Mouse (Mus musculus): ENCODE measurements at regions not wholly inside any gene's neighbourhood (a gene's known extent, or its start where the extent isn't known, plus 50 kb on each side); places are given as distances from the start of the nearest gene placed in this dataset.

DNA sequence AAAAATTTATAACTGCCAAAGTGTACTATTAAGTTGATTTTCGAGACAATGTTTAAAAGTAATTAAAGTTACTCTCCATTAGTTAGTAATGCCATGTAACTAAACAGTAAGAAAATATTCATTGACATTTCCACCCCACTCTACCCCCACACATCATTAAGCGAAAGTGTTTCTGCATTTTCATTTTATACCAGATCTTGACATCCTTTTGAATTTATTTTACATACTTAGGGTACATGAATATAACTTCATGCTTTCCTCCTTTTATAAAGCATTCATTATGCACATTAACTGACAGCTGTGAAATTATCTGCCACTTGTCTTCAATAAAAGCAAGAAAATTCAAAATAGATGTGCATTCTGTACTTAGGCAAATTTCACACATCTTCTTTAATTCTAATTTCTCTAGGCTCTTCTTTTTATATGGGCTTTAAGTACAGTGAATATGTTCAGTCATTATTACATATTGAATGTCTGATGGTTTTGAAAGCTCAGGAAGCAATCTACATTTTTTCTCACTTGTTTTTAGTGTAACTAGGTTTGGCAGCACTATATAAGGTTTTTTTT lies 526.5 kb downstream of the Epha5 start:
- no peak for DNase-seq (ENCODE audit: low spot score)

DNA sequence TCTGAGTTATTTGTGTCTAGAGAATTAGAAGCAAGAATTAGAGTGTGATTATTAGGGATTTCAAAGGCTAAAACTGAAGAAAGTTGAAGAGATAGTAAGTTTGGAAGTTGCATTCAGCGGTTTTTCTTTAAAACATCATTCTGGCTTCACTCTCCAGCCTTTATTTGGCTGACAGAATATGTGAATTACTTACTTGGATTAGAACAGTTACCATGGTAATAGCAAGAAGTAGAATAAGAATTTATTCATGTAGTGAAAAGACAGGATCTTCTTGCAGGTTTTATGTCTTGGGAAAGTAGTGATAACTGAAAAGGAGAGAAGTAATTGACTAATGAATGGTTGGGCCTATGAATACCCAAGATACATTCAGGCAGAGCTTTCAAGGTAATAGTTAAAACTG lies 517.1 kb upstream of the Tecrl start:
- DNase-seq (ENCODE audit: low spot score) = no peak

DNA sequence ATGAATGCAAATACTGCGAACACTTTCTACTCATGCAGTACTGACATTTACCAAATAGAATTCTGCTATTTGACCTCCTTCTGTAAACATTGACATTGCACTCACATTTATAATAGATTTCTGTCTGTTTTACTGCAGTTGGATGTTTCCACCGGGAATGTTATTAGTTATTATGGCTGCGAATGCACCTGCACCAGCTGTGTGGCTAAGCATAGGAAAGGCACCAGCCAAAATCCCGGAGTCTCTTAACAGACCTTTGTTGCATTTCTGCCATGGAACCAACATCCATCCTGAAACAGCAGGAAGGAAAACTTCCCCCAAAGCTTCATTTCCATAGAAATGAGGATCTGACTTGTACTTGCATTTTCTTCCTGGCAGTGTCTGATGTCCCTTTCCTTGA lies 513.4 kb upstream of the Tecrl start:
- no peak for DNase-seq (ENCODE audit: low spot score)

DNA sequence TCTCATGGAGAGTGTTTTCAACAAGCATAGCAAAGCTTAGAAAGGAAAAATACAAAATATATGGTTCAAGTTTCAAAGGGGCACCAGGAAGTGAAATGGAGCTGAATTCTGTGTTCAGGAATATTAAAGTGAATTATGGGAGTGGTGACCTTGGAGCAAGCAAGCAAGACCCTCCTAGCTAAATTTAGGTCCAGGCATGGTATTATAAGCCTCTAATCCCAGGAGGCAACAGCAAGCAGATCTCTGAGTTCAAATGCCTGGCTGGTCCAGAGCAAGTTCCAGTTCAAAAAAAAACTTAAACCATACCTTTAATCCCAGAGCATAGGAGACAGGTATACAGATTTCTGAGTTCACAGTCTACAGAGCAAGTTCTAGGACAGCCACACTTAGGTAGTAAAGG lies 506.7 kb upstream of the Tecrl start:
- DNase-seq (ENCODE audit: low spot score) = no peak

DNA sequence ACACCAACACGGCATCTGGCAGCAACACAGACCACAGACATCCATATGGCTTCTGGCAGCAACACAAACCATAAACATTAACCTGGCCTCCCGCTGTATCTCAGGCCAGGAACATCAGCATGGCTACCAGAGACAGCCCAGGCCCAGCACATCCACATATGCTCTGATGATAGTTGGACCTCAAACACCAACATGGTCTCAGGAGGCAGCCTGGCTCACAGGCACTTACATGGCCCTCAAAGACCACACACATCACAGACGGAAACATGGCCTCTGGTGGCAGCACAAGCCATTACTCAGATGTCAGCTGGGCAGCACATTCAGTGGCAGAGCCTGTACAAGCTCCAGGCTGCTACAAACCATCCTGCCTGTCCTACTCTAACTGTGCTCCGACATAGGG lies 497.0 kb upstream of the Tecrl start:
- DNase-seq (ENCODE audit: low spot score) = no peak

DNA sequence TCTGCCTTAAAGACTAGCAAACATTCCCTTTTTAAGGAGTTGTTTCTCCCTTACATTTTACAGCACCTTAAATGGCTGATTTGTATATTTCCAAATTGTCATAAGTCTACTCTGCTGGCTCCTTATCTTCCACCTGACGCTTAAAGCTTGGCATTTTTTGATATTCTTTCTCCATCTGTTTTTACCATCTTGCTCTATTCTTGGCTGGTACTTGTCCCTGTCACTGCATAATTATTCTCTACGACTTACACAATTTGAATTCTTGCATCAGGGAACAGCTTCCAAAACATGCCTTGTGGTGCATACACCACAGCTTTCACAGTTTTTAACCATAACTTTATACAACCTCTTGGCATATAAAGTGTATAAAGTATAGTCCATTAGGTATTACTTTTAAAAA lies 471.6 kb upstream of the Tecrl start:
- peak; percentile 22 for DNase-seq (ENCODE audit: low spot score)

DNA sequence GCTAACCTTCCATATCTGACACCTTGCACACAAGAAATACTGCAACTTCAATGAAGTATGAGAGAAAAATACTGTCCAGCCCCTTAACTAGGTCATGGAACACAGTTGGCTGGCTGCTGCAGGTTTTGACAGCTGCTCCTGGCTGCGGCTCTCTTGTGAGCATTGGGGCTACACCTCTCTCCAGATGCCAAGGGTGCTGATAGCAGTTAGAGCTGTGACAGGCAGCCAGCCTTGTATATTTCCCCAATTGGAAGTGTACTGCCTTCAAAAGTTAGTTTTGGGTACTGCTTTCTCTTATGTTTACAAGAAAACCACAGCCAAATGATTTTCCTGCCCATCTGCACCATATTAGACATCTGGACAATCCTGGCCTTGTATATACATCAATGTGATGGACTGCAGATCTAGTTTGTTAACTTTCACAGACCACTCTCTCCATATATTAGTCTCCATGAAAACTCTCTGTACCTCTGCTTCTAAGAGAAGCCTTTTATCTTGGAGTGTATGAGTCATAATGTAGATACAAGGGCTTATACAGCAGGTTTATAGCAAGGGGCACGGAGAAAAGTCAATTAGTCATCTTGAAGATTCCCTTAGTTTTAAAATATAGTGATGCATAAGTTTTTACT lies 470.0 kb upstream of the Tecrl start:
- no peak for DNase-seq (ENCODE audit: low spot score)

DNA sequence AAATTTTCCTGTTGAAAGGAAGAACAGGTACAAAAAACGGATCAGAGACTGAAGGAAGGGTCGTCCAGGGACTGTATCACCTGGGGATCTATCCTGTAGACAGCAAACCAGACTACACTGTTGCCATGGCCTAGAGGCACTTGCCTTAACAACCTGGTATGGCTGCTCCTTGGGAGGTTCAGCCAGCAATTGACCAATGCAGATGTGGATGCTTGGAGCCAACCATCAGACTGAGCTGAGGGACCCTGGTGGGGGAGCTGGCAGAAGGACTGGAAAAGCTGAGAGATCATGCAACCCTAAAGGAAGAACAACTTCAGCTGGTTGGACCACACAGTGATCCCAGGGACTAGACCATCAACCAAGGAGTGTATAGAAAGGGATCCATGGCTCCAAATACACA lies 456.3 kb upstream of the Tecrl start:
- no peak for DNase-seq (ENCODE audit: low spot score)

DNA sequence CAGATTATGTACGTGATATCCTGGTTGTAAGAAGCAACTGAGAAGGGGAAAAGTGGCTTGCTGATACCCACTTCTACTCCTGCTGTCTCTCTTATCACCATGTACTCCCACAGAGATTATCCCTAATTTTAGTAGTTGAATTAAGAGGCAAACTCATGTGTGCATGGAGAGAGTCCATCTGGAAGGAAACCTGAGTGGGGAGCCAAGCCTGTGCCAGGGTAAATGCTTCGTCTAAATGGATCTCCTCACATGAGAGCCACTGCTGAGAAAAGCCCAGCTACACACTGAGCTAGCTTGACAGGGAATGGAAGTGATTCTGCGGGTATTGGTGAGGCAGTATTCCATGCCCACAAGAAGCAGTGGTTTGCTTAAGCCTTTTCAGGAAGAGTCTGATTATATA lies 445.0 kb upstream of the Tecrl start:
- DNase-seq (ENCODE audit: low spot score) = peak; percentile 2

DNA sequence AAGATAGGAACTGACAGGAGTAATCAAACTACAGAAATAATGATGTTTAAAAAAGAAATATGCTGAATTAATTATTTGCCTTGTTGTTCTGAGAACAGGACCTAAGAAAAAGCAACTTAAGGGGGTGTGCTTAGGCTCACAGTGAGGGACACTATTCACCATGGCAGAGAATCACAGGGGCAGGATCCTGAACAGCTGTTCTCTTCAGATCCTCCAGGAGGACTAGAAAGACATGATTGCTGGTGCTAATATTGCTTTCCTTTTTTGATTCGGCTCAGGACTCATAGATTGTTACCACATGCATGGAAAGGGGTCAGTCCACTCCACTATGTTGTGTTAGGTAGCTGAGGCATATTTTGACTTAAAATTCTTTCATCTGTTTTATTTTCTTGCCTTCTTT lies 425.4 kb upstream of the Tecrl start:
- no peak for DNase-seq (ENCODE audit: low spot score)

DNA sequence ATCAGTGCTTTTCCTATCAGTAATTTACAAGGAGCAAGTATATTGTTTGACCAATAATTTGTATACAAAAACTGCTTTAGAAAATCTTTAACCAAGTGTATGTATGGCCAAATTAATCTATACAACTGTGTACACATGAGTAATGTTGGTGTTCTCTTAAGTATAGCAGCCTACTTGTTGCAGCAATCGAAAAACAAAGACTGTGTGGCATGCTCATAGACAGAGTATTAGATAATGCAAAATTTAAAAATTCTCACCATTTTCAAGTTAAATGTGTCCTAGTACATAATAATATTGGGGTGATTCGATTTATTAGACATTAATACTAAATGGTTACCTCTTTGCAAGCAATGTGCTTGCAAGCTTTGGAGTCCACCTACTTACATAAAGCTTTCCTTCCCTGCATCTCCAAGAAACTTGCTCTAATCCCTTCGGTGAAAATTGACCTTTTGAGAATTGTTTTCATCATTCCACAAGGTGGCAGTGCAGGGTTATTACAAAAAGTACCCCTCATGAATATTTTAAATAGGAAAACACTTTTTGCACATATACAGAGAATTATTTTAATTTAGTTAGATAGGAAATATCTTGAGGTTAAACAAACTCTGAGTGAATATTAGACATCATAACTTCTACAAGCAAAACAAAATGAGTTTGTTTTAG lies 423.4 kb upstream of the Tecrl start:
- peak; percentile 21 for DNase-seq (ENCODE audit: low spot score)

DNA sequence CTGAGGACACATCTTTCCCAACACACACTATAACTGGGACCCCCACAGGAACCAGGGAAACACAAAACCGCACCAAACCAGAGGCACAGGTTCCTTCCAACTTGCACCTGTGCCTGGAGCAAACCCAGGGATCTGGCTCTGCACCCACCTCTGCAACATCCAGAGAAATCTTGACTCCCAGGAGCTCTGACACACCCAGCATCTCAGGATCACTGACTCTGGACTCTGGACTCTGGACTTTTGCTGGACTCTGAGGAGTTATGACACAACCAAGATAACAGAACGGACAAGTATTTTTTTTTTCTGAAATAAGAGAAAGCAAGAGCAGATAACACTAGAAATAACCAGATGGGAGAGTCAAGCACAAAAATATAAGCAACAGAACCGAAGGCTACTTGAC lies 386.9 kb upstream of the Tecrl start:
- DNase-seq (ENCODE audit: low spot score) = no peak

DNA sequence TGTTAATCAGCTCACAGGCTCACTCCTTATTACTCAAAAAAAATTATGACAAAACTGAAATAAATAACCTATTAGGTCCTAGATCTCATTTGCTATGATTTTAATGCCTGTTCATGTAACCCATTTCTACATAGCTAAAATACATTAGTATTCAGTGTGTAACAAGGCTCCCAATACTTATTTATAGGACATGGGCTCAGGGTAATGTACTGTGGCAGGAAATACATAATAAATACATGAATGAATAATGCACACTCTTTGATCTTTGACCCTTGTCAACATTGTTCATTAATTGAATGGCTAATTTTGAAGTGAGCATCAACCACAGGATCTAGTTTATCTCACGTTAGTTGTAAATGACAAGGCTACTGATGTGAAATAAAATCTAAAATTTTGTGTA lies 340.4 kb upstream of the Tecrl start:
- DNase-seq (ENCODE audit: low spot score) = no peak

DNA sequence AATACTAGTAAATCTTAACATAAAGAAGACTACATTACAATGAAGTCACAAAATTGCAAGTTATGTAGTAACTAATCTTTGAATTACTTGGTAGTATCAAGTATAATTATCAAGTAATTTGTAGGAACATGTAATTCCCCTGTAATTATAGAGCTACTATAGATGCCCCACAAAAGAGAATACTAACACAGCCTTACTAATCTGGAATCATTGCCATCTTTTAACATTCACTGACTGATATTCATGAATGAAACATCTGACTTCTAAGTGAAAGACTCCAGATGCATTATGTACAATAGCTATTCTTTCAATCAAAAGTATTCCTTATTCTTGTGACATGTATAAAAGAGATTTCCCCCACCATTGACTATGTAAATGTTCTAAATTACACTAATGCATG lies 337.3 kb upstream of the Tecrl start:
- no peak for DNase-seq (ENCODE audit: low spot score)

DNA sequence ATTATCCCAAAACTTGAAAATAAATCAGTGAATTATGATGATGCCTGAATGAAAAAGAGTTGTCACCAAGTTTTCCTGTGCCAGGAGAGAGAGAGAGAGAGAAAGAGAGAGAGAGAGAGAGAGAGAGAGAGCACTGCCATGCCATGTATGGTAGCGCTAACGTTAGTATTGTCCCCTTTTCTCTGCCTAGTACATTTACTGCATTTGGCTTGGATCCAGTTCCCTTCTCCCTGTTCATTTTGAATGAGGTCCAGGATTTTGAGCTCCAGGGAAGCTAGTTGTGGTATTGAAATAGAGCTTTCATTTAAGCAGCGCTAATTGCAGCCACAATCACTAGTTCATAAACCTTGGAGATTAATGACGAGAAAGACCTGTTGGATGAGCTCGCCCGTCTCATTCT lies 323.4 kb upstream of the Tecrl start:
- peak; percentile 2 for DNase-seq (ENCODE audit: low spot score)

DNA sequence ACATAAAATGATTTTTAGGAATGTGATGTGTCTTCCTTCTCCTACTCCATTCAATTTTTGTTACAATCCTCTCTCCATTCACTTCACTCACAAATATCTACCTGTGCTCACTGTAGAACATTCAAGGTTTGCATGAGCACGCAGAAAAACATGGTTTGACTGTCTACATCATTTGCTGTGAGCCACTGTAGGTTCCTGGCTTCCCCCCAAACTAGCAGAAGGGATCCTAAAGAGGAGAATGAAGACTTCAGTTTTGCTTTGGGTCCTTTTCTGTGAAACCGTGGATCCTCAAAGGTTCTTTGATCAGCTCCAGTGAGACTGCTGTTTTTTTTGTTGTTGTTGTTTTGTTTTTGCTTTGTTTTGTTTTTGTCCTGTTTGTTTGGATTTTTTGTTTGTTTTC lies 304.1 kb upstream of the Tecrl start:
- no peak for DNase-seq (ENCODE audit: low spot score)

DNA sequence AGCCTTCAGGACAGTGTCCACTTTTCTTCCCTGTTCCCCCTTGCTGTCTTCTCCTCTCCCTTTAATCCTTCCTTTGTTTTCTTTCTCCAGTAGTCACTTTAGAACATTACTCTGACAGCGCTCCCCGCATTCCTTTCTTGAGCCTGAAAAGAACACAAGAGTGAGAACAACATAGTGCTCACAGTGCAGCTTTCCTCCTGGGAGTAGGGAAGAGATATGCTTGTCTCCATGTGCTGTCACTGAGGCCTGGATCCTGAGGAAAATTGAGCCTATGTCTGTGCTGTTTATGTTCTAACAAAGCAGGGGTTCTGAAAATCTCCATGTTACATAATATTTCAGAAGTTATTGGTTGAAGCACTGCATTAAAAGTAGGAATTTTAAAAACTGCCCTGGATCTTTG lies 296.3 kb upstream of the Tecrl start:
- no peak for DNase-seq (ENCODE audit: low spot score)

DNA sequence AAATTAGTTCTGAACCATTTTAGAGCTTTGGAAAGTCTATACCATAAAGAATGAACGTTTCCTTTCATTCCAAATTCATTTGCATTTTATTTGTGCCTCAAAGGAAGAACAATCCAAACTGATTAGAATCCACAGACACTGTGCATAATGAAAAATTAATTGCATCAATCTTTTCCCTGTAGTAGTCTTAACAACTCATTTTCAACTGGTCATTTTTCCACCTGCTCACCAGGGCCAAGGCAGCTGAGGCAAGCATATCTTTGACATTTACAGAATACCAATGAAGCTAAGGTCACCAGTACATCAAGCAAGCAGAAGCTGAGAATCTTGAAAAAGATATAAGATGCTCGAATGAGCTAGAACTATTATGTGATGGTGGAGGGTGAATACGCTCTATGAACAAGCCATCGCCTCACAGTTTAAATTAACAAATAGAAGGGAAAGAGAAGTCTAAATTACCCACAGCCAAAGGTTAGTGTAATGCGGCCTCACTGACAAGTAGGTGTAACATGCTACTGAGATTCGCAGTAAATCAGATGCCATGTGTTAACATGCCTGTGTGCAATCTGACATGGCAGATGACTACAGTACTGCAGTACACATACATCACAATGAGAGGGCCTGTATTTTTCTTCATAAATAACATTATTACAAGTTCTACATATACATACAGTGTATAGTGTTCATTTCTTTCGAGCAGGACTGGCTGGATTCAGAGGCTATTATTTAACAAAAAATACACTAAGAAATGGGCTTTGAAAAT lies 267.8 kb upstream of the Tecrl start:
- no peak for DNase-seq (ENCODE audit: low spot score)

DNA sequence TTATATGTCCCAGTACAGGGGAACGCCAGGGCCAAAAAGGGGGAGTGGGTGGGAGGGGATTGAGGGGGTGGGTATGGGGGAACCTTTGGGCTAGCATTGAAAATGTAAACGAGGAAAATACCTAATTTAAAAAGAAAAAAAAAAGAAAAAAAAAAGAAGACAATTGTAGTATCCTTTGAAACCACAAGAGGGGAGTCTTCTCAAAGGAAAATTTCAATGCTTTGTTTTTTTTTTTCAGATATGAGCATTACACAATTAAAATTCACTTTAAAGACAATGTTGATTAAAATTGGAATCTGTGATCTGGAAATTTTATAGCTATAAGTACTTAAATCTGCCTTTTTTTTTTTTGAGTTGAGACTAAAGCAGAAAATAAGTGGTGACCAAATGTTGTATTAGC lies 255.8 kb upstream of the Tecrl start:
- no peak for DNase-seq (ENCODE audit: low spot score)

DNA sequence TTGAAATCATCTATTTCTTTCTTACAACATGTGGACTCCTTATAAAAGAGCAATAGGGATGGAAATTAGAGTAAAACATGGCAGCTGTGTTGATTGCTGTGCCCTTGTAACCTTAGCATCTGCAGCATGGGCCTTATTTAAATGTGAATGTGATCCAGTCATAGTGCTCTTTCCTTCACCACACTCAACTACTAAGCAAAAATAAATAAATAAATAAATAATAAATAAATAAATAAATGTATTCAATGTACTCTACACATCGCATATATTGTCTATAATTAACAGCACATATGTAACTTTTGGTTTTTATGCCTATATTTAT lies 238.3 kb upstream of the Tecrl start:
- no peak for DNase-seq (ENCODE audit: low spot score)

DNA sequence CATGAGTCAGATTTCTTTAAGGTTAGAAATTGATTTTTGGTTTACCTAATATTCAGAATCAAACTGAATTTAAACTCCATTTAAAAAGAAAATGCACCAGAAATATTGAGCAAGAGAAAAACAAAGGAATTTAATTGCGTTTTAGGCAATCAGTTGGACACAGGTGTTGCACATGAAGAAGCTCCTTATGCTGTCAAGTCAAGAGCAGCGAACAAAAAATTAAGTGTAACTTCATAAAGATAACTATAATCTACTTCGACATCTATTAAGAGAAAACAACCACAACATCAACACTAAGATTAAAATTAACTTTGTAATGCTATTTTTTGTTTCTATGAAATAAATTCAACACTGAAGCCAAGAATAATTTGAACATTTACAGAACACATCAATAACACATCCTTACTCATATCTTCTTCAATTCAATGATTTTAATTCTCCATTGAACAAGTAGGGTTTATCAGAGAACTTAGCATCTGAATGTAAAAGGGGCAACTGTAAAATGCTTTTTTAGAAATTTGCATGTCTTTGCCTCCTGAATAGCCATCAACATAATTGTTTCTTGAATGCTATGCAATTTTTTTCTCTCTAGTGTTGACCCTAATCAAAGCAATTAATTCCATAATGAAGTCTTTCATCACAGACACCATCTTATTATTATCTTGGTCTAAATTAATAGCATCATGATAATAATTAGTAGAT lies 237.7 kb upstream of the Tecrl start:
- DNase-seq (ENCODE audit: low spot score) = no peak
